Mouse (Mus musculus) embryonic fibroblast, embryonic 13.5 days (primary cell): ENCODE results near the gene Ccr4.

Source experiments
- CTCF ChIP-seq: IDR thresholded peaks from 2 replicates; pipeline ENCODE4 v1.5.1; 2011; ENCODE audit warnings: mild to moderate bottlenecking, control low read depth, low read length, moderate library complexity, borderline replicate concordance; ENCODE audit not compliant: insufficient read depth
- POLR2A ChIP-seq: IDR thresholded peaks from 2 replicates; pipeline ENCODE4 v1.6.1; 2011; ENCODE audit warnings: low read depth, mild to moderate bottlenecking, control low read depth, low read length, moderate library complexity

DNA sequence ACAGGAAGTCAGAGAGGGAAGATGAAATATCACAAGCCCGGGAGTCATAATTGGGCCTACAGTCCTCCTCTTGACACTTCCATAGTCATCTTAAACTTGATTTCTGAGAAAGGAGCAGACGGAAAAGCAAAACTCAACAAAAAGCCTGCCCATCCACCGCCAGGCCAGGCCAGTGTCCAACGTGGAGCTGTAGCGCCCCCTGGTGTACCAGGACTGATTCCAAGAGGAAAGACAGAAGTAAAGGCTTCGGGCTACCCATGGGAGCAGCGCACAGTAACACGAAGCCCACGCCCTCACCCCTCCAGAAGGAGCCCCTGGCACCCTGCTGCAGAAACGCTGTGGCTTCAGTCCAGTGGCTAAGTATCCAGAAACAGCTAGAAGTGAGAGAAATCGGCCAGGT lies 6.5 kb downstream of the Ccr4 start:
- TF ChIP-seq POLR2A: no peak
- peak; percentile 91 for TF ChIP-seq CTCF
